Mouse (Mus musculus) ES-E14 (cell line): Measurements from ENCODE around the gene Arap2.

Experiments used
- CHD2 ChIP-seq: IDR thresholded peaks from 2 replicates; pipeline ENCODE4 v1.6.1; 2014; ENCODE audit warnings: mild to moderate bottlenecking, low read depth, low read length, inconsistent platforms
- HCFC1 ChIP-seq: IDR thresholded peaks from 2 replicates; pipeline ENCODE4 v1.6.1; 2012; ENCODE audit warnings: low read length, inconsistent platforms, borderline replicate concordance; ENCODE audit not compliant: insufficient read depth
- MAFK ChIP-seq: IDR thresholded peaks from 2 replicates; pipeline ENCODE4 v1.6.1; 2014; ENCODE audit warnings: mild to moderate bottlenecking, low read depth, low read length, inconsistent platforms; ENCODE audit not compliant: insufficient read depth
- ZC3H11A ChIP-seq: IDR thresholded peaks from 2 replicates; pipeline ENCODE4 v1.6.1; 2012; ENCODE audit warnings: low read depth, mild to moderate bottlenecking, inconsistent platforms, low read length, borderline replicate concordance
- ZNF384 ChIP-seq: IDR thresholded peaks from 2 replicates; pipeline ENCODE4 v1.6.1; 2012; ENCODE audit warnings: low read depth, low read length, inconsistent platforms

DNA sequence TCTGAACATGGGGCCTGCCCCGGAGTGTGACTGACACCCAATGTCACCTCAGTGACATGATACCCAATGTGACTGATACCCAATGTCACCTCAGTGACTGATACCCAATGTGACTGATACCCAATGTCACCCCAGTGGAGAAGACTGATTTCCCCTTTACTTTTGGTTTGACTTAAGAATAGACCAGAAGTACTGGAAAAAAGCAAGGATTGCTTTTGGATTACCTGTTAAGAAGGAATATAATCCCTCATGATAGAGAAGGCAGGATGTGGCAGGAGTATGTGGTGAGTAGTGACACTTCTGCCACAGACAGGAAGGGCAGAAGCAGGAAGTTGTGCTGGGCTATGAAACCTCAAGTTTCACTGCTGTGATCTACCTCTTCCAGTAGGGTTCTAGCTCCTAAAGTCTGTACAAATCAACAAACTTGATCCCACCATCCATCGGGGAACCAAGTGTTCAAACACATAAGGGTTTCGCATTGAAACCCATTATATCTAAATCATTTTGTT is 191.6 kb downstream of the Arap2 start:
- TF ChIP-seq ZNF384 (no peak), HCFC1 (no peak), ZC3H11A (no peak), CHD2 (no peak), MAFK (no peak)
